Mouse (Mus musculus): ENCODE results near the gene Nrd1.

DNA sequence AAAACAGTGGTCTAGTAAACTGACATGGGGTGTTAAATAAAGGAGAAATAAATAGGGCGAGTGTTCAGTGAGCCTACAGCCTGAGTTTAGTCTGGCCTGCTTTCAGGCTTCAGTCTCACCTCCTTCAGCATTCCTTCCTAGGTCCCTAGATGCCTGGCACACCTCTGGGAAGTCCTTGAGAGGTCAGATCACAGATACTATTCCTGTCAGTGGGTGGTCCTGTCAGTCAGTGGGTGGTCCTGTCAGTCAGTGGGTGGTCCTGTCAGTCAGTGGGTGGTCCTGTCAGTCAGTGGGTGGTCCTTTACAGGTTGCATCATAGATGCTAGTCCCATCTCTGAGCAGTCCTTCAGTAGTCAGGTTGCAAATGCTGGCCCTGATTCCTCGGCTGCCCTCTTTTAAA is 11.0 kb upstream of the Nrd1 start:
- TF ChIP-seq FLI1 (IDR thresholded peaks at IDR 0.05; ENCODE audit: low read length) = no peak
- TF ChIP-seq GATA1 (IDR thresholded peaks at IDR 0.05; ENCODE audit: borderline replicate concordance, low read length) = no peak

All from megakaryocyte, embryonic 14.5 days (primary cell).